Mouse (Mus musculus): ENCODE data around the gene Hist1h2aa.

GRCm38 (mm10) chr13:23887026-23887725 is 47.1 kb upstream of the Hist1h2aa start:
- TF ChIP-seq CTCF (IDR thresholded peaks at IDR 0.05; ENCODE audit: low read depth): no peak
- peak; percentile 67; the same call in 1 of the 2 replicates for TF ChIP-seq EP300 (IDR thresholded peaks at IDR 0.05; ENCODE audit: low read depth)

Measured in liver, postnatal 0 days (tissue).